Mouse (Mus musculus): Measurements from ENCODE around the gene Foxf2. TPM values are rescaled to one million over a fixed set of nuclear protein-coding genes. Genes with fewer than 3 reads are reported as not detected.

Gene Foxf2
- polyA plus RNA-seq, 1 experiment from 2014 or later = 0.61 TPM

DNA sequence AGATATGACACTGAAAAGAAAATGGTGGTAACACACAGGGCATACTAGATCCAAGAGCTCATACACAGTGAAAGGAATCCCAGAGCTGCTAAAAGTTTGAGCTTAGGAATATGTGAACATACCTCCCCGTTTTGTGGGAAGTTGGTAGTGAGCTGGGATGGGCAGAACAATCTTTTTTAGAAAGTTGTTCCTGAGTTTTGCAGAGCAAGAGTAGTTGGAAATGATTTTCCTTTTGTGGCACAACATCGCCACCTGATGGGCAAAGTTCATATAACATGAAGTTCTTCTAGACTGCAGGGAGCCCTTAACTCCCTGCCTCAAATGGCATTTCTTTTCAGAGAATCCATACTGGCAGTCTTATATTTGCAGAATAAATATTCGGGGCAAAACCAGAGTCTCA lies 33.3 kb downstream of the Foxf2 start:
- ATAC-seq (ENCODE audit: low FRiP score, low TSS enrichment) = no peak
- Histone ChIP-seq H3K36me3 (ENCODE audit: insufficient read depth, low read length) (no peaks in the 10 kb centered on the region), H3K27me3 (ENCODE audit: insufficient read depth, low read length) (peaks cover 10% of the 10 kb centered on the region)

DNA sequence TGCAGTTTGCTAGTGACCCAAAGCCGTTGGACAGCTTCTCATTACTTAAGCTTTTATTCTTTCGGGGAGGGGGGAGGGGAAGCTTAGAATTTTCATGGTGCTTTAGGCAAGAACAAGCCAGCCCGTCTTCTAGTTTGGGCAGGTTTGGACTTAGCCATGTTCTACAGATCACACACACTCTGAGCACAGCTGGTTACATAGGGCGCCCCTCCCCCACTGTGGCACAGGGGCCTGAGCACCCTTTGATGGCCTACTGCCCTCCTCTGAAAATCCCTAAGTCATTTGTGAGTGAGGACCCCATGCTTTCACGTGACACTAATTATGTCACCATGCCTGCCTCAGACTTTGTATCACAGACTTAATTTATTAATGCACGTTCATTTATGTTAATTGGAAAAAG lies 35.6 kb downstream of the Foxf2 start:
- Histone ChIP-seq H3K9me3 (ENCODE audit: low read length) (no peaks in the 10 kb centered on the region), H3K9ac (replicated peaks; ENCODE audit: low read length) (no peak overlapping the region), H3K27ac (ENCODE audit: low read length) (no peak overlapping the region), H3K4me3 (ENCODE audit: low read length) (no peak overlapping the region), H3K36me3 (ENCODE audit: insufficient read depth, low read length) (no peaks in the 10 kb centered on the region), H3K27me3 (ENCODE audit: insufficient read depth, low read length) (peaks cover 10% of the 10 kb centered on the region), H3K4me1 (ENCODE audit: insufficient read depth, low read length) (no peaks in the 10 kb centered on the region), H3K4me2 (replicated peaks; ENCODE audit: low read depth, low read length) (no peak overlapping the region)
- ATAC-seq (ENCODE audit: low FRiP score, low TSS enrichment) = no peak
- WGBS = 56% methylated on average over 6 of the region's 6 CpGs

More for the DNA sequence above, 33.3 kb downstream of the Foxf2 start:
- Histone ChIP-seq H3K27ac (ENCODE audit: low read length) (no peak overlapping the region), H3K4me3 (ENCODE audit: low read length) (no peak overlapping the region), H3K9me3 (ENCODE audit: low read length) (no peaks in the 10 kb centered on the region), H3K4me1 (ENCODE audit: insufficient read depth, low read length) (no peaks in the 10 kb centered on the region), H3K4me2 (replicated peaks; ENCODE audit: low read depth, low read length) (no peak overlapping the region), H3K9ac (replicated peaks; ENCODE audit: low read length) (no peak overlapping the region)
- WGBS = under 1% methylated on average over 3 of the region's 3 CpGs

DNA sequence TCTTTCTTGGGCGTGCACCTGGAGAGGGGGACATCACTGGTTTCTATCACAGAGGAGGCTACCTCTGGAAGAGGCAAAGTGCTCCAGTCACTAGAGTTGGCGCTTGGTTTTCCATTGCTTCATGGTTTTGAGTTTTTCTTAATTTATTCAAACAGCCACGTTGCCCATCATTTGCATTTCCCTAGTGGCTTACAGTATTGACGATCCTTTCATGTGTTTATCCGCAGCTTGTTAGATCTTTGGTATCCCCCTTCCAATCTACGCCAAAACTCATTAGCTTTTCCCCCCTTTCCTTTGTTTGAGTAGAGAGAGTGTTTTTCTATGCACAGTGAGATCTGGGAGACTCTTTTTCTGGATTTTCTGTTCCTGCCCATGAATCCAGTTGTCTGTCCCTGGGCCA lies 39.8 kb downstream of the Foxf2 start:
- Histone ChIP-seq H3K4me3 (ENCODE audit: low read length) (no peak overlapping the region), H3K36me3 (ENCODE audit: insufficient read depth, low read length) (no peaks in the 10 kb centered on the region), H3K27ac (ENCODE audit: low read length) (no peak overlapping the region), H3K9ac (replicated peaks; ENCODE audit: low read length) (no peak overlapping the region), H3K9me3 (ENCODE audit: low read length) (no peaks in the 10 kb centered on the region), H3K4me2 (replicated peaks; ENCODE audit: low read depth, low read length) (no peak overlapping the region), H3K4me1 (ENCODE audit: insufficient read depth, low read length) (no peaks in the 10 kb centered on the region), H3K27me3 (ENCODE audit: insufficient read depth, low read length) (no peaks in the 10 kb centered on the region; the same call in 1 of the 2 replicates)
- WGBS = 82% methylated on average over 6 of the region's 6 CpGs
- no peak for ATAC-seq (ENCODE audit: low FRiP score, low TSS enrichment)

DNA sequence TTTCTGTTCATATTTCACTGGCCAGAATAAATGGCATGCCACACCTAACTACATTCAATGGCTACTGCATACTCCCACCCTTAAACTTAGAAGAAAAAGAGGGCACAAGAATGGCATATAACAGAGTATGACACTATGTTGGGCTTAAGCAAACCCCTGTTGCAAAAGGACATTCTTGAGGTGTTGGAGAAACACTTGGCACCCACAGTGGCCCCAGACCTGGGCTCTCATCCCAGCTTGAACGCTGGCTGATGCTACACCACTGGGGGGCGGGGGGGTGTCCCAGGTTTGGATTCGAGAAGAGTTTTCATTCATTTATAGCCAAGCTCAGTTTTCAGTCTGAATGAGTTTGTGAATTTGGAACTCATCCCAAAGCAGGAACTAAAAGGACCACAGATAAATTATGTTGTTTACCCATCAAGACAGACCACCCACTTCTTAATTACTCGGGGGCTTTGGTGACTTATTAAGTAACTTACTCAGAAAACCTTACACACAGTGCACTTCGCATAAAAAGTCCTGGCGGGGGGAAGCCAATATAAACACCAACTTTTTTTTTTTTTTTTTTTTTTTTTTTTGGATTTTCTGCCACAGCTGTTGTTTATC lies 42.4 kb downstream of the Foxf2 start:
- WGBS = 36% methylated on average over 6 of the region's 6 CpGs
- no peaks in the 10 kb centered on the region for H3K36me3 ChIP-seq (ENCODE audit: insufficient read depth, low read length)
- H3K9ac ChIP-seq (replicated peaks; ENCODE audit: low read length) = no peak overlapping the region
- no peak overlapping the region for H3K4me3 ChIP-seq (ENCODE audit: low read length)
- H3K27ac ChIP-seq (ENCODE audit: low read length) = no peak overlapping the region
- H3K4me2 ChIP-seq (replicated peaks; ENCODE audit: low read depth, low read length) = no peak overlapping the region
- H3K27me3 ChIP-seq (ENCODE audit: insufficient read depth, low read length) = no peaks in the 10 kb centered on the region
- no peaks in the 10 kb centered on the region for H3K9me3 ChIP-seq (ENCODE audit: low read length)
- ATAC-seq (ENCODE audit: low FRiP score, low TSS enrichment) = peak; percentile 70; the same call in 1 of the 2 replicates
- H3K4me1 ChIP-seq (ENCODE audit: insufficient read depth, low read length) = no peaks in the 10 kb centered on the region

DNA sequence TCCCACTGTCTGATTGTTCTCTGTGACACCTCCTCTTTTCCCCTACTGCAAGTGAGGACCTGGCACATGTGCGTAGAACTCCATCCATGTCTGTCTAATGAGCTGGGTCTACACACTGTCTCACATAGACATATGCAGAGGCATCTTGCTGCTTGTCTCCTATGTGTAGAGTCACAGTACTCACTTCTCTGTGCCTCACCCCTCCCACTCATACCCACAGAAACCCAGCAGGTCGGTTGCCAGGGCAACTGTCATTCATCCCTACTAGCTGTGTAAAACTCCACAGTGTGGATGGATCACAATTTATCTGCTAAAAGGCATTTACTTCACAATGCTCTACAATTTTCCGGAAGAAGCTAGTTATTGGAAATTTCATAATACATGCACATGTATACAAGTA lies 46.5 kb downstream of the Foxf2 start:
- WGBS = 91% methylated on average over 3 of the region's 3 CpGs
- Histone ChIP-seq H3K4me1 (ENCODE audit: insufficient read depth, low read length) (no peaks in the 10 kb centered on the region), H3K27me3 (ENCODE audit: insufficient read depth, low read length) (no peaks in the 10 kb centered on the region), H3K36me3 (ENCODE audit: insufficient read depth, low read length) (no peaks in the 10 kb centered on the region), H3K27ac (ENCODE audit: low read length) (no peak overlapping the region), H3K9ac (replicated peaks; ENCODE audit: low read length) (no peak overlapping the region), H3K9me3 (ENCODE audit: low read length) (no peaks in the 10 kb centered on the region), H3K4me2 (replicated peaks; ENCODE audit: low read depth, low read length) (no peak overlapping the region), H3K4me3 (ENCODE audit: low read length) (no peak overlapping the region)
- ATAC-seq (ENCODE audit: low FRiP score, low TSS enrichment) = no peak

Small RNA genes lying within 50 kb of the gene (microRNA-seq; reads per million reads assigned to microRNA genes)
- not detected for gene Gm27516

Other genes starting within 250 kb of the Foxf2 start
- gene Foxq1, start 69.7 kb upstream of the Foxf2 start, polyA plus RNA-seq (2015; fragmentation: Nextera tagmentation; extraction: Ambion mirVana) = 3.6 and 4.4 TPM in 2 replicates
- not detected in 2 replicates for gene A530084C06Rik, start 66.5 kb upstream of the Foxf2 start, polyA plus RNA-seq (2015; fragmentation: Nextera tagmentation; extraction: Ambion mirVana)
- 2.3 and 3.3 TPM in 2 replicates for gene Foxc1, start 180.8 kb downstream of the Foxf2 start, polyA plus RNA-seq (2015; fragmentation: Nextera tagmentation; extraction: Ambion mirVana)